Mouse (Mus musculus): ENCODE results near the gene F13a1.

The F13a1 gene

GRCm38 (mm10) chr13:37050126-37050525, at the start of gene F13a1:
Gene F13a1 (minus strand): TSS chr13:37050244.
- DNase-seq (ENCODE audit: low spot score) = no peak

DNA sequence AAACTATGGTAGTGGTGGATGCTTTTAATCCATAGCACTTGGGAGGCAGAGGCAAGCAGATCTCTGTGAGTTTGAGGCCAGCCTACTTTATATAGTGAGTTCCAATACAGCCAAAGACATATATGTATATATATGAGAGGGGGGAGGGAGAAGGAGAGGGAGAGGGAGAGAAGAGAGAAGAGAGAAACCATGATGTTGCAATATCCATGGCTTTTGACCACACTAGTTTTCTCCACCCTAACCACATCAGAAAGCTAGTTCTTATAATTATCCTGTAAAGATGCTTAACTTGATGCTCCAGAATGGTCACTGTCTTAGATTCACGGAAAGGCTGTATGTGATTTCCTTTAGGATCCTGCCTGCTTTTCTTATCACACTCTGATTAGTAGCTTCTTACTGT, 41.6 kb upstream of the F13a1 start:
- no peak for DNase-seq (ENCODE audit: low spot score)

DNA sequence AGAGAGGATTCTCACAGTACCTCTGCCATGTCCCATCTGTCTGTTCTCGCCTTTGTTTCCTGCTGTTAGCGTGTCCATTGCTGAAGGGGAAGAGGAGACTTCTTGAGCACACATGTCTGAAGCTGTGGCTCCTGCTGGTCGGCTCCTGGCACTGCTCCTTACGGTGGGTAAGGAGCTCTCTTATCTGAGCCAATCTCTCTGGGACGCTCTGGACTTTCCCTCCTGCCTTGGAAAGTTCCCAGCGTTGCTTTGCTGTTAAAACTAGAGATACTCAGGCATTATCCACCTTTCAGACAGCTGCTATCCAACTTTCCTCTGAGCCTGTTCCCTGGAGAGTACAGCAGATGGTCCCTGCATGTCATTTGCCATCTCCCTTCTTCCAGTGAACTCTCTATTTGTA, 39.1 kb upstream of the F13a1 start:
- no peak for DNase-seq (ENCODE audit: low spot score)

GRCm38 (mm10) chr13:37081506-37082241, 31.6 kb upstream of the F13a1 start:
- DNase-seq (ENCODE audit: low spot score) = no peak

- no peak for DNase-seq (ENCODE audit: low spot score)
Measured at GRCm38 (mm10) chr13:37071390-37071789, 21.3 kb upstream of the F13a1 start.

DNA sequence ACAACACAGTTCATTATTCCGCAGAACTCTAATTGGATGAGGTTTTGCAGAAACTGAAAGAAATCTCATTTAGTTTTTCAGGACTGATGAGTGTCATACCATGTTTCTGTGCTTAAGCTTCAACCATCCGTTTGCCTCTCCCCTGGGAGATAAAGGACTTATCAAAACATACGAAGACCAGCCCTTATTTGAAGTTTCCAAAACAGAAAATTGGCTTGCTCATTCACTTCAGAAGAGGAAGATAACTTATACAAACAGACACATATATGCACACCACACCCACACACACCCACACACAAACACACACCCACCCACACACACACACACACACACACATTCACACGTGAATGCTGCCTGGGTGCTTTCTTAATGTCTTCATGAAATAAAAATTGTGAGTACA, 20.8 kb upstream of the F13a1 start:
- DNase-seq (ENCODE audit: low spot score) = no peak

- peak; percentile 24 for DNase-seq (ENCODE audit: low spot score)
Measured at GRCm38 (mm10) chr13:37060810-37061209, 10.8 kb upstream of the F13a1 start.

DNA sequence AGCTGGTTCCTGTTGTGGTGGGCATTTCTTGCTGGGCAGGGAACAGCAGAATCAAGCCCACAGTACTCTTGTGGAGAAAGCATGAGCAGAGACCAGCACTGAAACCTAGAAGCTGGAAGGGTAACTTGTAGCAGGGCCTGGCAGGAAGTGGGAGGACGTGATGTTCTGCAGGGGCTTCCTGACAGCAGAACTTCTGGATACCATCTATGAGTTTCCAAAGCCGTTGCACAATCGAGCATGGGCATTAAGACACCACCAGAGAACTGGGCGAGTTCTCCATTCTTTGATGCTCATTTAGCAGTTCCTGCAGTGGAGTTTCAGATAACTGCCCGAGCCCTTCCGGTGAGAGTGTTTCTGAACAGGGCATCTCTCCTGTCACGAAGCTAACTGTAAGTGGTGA, 6.6 kb upstream of the F13a1 start:
- peak; percentile 48 for DNase-seq (ENCODE audit: low spot score)

- no peak for DNase-seq (ENCODE audit: low spot score)
Measured at GRCm38 (mm10) chr13:37049631-37050030, 413 bp downstream of the F13a1 start.

- DNase-seq (ENCODE audit: low spot score) = no peak
Measured at GRCm38 (mm10) chr13:37049018-37049417, 1.0 kb downstream of the F13a1 start.

DNA sequence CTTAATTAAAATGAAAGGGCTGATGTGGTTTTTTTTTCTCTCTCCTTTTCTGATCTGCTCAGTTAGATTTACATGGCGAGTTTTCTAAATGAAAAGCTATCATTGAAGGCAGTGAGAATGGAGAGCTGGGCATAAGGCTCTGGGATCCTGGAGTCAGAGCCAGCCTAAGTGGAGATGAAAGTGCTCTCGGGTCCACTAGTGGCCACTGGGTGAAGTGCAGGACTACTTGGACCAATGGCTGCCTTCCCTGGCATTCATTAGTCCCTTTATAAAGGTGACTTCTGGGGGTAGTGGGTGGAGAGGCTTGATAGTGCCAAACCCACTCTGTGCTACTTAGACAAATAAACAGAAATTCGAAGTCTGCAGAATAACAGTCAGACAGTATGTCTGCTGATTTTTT, 5.0 kb downstream of the F13a1 start:
- peak; percentile 10 for DNase-seq (ENCODE audit: low spot score)

DNA sequence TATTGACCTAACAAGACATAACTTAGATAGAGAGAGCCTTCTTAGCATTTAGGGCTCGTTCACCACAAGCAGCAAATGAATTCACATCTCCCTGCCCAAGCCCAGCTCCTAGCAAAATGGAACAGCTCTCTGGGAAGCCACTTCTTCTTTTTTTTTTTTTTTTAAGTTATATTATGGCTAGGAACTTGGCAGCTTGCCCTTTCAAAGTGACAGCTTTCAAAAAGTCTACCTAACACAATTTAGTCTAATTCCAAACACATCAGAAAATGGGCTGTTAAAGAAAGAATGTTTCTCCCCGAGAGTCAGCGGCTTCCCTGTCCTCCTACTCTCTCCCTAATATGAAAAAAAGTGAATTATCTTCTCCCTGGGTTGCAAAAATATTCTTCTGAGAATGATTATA, 15.3 kb downstream of the F13a1 start:
- DNase-seq (ENCODE audit: low spot score) = no peak

GRCm38 (mm10) chr13:37025996-37026579, 24.0 kb downstream of the F13a1 start:
- DNase-seq (ENCODE audit: low spot score) = no peak

- DNase-seq (ENCODE audit: low spot score) = no peak
Measured at GRCm38 (mm10) chr13:37021575-37021974, 28.5 kb downstream of the F13a1 start.

DNA sequence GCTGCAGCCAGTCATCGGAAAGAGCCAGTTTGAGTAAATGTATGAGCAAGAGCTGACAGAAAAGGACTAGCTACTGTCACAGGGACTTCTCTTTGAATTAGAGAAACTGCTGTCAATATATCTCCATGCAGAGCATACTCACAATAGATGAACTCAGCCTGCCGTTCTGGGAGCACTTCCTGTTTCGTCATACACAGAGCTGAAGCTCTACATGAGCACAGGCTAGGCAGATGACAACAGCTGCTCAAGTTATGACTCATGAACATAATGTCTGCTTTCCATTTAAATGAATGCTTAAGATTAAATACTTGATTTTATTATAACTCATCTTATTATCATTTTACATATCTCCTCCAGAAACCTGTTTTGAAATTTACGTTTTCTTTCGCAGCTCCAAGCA, 39.3 kb downstream of the F13a1 start:
- DNase-seq (ENCODE audit: low spot score) = no peak

- DNase-seq (ENCODE audit: low spot score) = no peak
Measured at GRCm38 (mm10) chr13:37006224-37006623, 43.8 kb downstream of the F13a1 start.

- no peak for DNase-seq (ENCODE audit: low spot score)
Measured at GRCm38 (mm10) chr13:36999210-36999705, 50.8 kb downstream of the F13a1 start.

DNA sequence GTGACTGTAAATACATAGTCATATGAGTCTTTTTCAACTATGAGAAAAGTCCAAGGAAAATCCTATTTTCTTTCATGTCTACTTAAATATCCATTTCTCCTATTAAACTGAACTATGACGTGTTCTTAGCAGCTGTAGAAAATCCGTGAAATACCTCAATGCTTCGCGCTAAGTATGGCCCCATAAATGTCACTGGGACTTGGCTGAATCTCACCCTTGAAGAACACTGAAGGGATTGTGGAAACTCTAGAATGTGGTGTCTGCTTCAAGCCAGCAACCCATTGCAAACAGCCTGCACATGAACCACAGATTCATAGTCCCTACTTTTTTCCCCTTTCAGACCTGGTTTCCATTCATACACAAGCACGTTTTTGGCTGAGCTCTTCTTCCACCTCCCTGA, 56.5 kb downstream of the F13a1 start:
- DNase-seq (ENCODE audit: low spot score) = no peak

DNA sequence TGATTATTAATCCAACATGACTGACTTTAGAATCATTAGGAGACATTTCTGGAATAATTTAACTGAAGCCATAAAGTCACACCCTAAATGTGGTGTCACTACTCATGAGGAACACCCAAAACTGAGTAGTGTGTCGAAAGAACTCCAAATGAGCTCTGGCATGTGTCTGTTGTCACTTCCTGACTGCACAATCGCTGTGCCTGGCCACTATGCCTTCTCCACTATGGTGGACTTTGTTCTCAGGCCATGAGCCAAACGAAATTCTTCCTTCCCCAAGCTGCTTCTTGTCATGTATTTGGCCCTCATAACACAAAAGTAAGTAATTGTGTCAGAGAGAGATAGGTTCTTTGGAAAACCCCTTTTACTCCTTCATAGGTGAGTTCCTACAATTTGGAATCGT, 61.7 kb downstream of the F13a1 start:
- no peak for DNase-seq (ENCODE audit: low spot score)

GRCm38 (mm10) chr13:36973016-36973415, 77.0 kb downstream of the F13a1 start:
- DNase-seq (ENCODE audit: low spot score) = no peak

DNA sequence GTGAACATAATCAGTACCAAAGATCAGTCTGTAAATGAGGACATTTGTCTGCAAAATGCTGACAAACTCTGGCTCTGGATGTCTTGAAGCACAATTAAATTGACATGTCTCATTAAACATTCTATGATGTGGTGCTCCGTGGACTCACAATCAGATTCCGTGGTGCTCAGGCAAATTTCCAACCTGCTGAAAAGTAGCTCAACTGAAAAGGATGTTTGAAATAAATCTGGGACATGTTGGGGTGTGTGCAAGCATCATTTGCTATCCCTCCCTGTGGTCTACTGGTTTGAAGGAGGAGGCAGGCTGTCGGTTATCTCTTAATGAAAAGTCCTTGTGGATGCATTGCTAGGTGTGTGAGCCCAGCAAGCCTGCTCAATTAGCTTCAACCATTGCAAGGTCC, 77.8 kb downstream of the F13a1 start:
- DNase-seq (ENCODE audit: low spot score) = no peak

DNA sequence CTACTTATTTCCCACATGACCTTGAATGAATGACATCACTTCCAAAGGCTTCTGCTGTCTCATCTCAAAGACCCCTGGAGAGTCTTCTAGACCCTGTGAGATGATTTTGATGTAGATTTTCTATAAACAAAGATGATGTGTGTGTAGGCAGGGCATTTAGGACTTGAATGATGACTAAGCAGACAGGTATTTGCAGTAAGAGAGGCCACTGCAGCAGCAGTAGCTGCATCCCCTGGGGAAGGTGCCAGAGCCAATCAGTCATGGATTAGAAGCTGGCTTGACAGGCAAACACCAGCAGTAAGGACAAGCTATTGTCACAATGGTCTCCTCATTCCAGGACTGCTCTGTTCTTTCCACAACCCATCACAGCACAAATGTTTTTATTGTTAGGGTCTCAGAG, 87.1 kb downstream of the F13a1 start:
- no peak for DNase-seq (ENCODE audit: low spot score)

DNA sequence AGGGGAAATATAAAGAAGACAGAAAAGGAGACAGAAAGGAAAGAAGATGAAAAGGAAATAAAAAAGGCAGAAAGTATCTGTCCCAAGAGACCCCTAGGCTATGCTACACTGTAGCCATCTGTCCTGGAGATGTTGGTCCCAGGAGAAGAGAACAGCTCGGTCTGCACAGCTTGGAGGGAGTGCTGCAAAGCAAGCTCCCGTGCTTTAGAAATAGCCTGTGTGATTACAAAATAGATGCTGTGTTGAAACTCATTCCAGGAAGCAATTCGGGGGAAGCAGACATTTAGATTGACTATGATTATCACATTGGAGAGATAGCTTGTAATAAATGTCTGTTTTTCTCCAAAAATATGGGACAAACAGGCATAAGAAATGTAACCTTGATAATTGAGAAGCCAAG, 91.0 kb downstream of the F13a1 start:
- peak; percentile 17 for DNase-seq (ENCODE audit: low spot score)

GRCm38 (mm10) chr13:36954937-36955336, 95.1 kb downstream of the F13a1 start:
- no peak for DNase-seq (ENCODE audit: low spot score)

Data from lung, postnatal 25 days (tissue).